Mouse (Mus musculus) thymus, postnatal 14 days (tissue): ENCODE results near the gene Dusp2.
"Not testable (repeated sequence)": the region's sequence is repeated elsewhere in the genome, so short reads cannot be mapped to it uniquely, and the experiment has no call there.

Experiments
- DNase-seq: peaks from one replicate; pipeline ENCODE4 v3.0.0; 2021

The Dusp2 gene

DNA sequence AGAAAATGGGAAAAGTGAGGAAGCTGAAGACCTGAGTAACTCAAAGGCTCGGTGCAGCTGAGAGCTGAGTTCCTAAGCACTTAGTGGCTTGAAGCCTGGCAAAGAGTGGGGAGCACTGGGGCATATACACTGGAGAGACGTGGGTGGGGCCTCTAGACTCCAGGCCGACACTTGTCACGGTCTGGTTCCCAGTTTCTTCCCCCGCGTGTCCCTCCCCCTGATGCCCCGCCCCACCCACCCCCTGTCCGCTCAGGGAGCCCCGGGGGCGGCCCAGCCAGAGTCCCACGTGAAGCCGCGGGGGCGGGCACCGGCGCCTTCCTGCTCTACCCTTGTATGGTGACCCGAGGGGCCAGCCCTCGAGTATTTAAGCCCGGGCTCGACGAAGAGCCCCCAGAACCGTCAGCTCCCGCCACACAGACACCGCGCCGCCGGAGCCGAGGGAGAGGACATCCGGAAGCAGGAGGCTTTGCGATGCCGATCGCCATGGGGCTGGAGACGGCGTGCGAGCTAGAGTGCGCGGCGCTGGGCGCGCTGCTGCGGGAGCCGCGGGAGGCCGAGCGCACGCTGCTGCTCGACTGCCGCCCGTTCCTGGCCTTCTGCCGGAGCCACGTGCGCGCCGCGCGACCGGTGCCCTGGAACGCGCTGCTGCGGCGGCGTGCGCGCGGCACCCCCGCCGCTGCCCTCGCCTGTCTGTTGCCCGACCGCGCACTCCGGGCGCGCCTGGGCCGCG is at the start of gene Dusp2:
TSS of gene Dusp2 (plus strand) at position 393 of the 730 bp plus-strand sequence.
- peak; percentile 99 for DNase-seq

DNA sequence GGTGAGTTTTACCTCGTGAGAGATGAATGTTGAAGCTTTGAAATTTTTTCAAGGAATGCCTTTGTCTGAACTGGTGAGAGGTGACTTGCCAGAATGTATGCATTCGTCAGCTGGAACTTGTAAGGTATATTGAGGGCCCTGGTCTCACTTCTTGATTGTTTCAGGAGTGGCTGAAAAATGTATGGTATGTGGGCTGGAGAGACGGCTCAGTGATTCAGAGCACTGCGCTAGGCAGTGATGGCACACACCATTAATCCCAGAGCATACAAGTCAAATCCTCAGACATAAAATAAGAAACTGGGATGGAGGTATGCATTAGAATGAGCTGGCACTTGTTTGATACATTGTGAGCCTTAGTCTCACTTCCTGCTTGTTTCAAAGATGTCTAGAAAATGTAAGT is 43.7 kb upstream of the Dusp2 start:
- no peak for DNase-seq

DNA sequence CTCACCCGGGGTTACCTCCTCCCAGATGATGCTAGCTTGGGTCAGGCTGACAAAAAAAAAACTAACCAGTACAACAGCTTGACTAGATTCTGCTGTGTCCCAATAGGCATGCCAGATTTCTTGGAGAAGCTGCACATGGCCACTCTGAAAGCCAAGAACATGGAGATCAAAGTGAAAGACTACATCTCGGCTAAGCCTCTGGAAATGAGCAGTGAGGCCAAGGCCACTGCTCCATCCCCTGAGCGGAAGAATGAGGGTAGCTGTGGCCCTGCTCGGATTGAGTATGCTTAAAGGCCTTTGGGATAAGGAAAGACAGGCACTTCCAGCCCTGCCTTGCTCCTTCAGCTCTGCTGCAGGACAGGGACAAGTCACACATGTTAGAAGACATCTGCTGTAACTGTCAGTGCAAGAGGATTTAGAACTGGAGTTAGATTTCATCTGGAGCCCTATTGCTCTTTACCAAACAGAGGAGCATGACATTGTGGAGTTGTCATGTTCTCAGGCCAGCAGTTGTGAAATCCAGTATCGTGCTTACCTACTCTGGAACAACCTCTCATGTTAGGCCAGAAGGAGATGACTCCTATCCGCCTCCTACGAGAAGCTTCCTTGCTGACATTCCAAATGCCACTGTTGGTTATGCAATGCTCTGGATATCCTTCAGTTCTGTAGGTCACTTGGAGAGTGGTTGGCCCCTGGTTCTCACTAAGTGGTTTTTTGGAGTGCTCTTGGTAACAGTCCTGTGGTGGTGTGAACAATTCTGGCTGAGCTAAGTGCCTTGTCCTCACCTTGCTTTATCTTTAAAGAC is 38.8 kb upstream of the Dusp2 start:
- DNase-seq, result no peak

DNA sequence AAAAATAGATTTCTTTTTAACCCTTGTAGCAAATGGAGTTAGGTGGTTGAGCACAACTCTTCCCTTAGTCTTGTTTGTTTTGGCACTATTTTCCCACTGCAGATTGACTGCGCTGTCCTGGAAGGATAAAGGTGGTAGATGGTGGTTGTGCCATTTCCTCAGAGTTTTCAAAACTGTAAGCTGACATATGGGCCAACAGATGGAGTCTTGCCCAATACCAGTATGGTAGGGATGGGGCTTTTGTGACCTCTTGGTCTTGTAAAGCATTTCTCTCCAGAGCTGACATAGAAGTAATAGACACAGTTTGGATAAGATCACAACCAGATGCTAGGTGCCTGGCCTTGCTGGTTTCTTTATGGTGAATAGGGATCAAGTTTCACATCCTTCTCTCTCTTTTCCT is 37.9 kb upstream of the Dusp2 start:
- DNase-seq, result no peak

DNA sequence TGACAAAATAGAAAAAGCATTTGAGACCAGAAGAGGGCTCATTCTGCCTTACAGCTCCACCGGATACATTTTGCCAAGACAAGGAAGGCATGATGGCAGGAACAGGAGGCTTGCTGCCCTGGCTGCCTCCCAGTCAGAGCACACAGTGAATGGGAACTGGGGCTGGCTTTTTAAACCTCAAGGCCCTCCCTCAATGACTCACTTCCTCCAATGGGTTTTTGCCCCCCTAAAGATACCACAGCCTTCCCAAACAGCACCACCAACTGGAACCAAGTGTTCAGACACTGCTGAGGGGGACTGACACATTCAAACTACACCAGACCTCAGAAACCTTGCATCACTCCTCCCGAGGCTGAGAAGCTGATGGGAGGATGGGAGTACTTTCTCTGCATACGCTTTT is 35.3 kb upstream of the Dusp2 start:
- no peak for DNase-seq

DNA sequence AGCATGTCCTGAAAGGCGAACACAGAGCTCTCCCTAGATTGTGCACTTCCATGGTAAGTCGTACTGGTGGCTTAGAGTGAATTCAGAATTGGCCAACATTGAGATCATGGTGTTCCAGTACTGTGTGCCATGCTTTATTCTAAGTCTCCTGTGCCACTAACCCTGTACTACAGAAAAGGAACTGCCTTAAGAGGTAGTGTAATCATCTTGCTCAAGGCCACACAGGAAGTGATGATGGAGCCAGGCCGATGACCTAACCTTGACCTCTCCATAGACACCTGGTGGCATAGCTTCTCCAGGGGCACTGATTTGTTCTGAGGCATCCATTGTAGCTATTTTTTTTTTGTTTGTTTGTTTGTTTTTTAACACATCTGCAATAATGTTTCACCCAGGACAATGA is 34.1 kb upstream of the Dusp2 start:
- no peak for DNase-seq

DNA sequence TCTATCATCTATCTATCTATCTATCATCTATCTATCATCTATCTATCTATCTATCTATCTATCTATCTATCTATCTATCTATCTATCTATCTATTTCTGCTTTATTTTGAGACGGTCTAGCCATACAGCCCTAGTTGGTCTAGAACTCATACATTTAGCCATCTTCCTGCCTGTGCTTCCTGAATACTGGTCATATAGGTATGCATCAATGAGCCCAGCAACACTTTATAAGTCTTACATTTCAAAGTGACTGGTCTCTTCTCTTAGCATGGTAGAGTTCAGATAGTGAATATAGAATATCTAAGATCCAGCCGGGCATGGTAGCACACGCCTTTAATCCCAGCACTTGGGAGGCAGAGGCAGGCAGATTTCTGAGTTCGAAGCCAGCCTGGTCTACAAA is 31.8 kb upstream of the Dusp2 start:
- DNase-seq, result not testable (repeated sequence)

DNA sequence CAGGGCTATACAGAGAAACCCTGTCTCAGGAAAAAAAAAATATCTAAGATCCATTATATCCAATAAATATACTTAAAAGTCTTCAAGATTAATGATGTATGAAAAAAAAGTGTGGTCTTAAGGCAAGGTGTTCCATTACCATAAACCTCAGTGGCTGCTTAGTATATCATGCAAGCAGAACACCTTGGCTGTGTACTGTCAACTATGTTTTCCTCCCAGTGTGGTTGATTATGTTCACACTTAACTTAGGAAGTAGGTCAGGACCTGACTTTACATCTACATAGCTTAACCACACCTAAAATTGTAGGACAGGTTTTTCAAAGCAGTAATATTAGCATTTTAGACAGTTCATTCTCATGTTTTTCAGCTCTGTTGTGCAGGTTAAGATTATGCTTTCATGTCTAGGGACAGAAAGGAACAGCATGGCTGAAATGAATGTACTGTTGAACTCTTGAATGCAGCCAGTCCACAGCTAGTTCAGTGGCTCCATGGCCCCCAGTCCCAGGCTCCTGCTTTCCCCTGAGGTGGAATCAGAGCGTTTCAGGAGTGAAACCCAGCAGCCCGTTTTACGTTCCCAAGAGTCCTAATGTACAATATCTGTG is 31.2 kb upstream of the Dusp2 start:
- DNase-seq, result no peak

DNA sequence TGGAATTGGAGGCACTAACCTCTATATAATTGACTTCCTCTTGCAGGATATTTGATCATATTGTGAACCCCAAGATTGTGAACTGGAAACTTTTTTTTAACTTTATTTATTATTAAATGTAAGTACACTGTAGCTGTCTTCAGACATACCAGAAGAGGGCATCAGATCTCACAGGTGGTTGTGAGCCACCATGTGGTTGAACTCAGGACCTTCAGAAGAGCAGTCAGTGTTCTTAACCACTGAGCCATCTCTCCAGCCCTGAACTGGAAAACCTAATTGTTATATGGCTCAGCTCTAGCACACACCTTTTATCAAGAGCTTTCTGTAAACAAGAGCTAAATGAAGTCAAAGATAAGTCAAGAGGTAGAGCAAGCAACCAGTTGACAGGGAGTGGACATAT is 29.8 kb upstream of the Dusp2 start:
- no peak for DNase-seq

DNA sequence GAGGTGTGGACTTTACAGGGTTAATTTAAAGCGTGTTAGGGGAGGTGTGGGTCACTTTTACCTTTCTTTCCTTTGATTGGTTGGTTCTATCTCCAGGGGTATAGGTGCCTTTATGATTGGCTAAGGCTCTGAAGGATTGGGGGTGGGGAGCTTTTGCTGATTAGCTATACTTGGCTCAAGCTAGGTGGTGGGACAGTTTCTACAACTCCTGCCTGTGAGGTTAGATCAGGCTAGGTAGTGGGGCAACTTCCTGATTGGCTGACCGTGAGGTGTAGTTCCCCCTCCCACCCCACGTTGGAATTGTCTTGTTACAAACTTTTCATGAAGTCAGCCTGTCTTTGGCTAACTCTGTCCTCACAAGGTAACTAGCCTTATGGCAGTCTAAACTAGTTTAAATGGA is 28.8 kb upstream of the Dusp2 start:
- no peak for DNase-seq

DNA sequence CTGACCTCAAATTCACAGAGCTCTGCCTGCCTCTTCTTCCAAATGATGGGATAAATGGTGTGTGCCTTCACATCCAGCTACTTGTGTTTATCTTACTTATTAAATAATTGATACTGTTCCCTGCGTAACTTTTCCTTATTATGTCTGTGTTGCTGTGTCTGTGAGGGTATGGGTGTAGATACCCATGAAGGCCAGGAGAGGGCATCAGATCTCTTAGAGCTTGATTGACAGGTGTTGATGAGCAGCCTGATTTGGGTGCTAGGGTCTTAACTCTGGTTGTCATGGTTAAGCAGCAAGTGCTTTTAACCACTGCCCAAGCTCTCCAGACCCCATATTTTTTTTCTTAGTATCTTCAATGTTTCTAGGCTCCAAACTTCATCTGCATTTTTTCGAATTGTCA is 27.3 kb upstream of the Dusp2 start:
- DNase-seq, result peak; percentile 53

DNA sequence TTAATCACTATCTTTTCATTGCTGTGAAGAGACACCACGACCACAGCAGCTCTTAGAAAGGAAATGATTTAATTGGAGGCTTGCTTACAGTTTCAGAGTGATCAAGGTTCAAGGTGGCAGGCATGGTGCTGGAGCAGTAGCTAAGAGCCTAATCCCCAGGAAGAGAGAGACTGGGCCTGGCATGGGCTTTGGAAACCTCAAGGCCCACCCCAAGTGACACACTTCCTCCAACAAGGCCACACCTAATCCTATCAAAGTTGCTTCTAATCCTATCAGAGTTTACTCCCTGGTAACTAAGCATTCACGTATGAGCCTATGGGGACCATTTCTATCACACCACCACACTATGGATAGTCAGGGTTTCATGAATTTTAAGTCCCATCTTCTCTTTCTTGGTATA is 25.7 kb upstream of the Dusp2 start:
- DNase-seq, result no peak

DNA sequence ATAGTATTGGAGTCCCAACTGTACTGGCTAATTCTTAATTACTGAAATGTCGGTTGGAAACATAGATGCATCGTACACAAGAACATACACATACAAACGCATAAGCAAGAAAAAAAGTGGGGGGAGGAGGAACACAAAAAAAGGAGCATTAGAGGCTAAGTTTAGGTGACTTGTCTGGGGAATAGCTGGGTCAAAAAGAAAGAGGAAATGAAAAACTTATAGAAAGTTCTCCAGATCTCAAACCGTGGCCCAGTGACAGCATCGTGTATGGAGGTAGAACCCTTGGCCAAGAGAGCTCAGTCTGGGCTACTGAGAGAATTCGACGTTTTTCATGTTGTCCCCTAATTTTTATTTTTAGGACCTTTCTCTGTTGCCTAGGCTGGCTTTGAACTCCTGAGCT is 25.3 kb upstream of the Dusp2 start:
- no peak for DNase-seq

DNA sequence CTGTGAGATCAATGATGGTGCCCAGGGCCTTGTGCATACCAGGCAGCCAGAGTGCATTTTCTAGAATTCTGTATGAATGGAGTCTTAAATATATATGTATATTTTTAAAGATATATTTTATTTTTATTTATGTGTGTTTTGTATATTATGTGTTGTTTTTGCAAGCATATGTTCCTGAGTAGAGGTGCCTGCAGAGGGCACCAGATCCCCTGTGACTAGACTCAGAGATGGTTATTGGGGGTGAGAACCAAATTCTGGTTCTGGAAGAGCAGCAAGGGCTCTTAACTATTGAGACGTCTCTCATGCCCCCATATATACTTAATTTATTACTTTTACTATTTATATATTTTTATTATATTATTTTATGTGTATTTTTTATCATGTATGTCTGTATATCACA is 24.8 kb upstream of the Dusp2 start:
- peak; percentile 54 for DNase-seq

DNA sequence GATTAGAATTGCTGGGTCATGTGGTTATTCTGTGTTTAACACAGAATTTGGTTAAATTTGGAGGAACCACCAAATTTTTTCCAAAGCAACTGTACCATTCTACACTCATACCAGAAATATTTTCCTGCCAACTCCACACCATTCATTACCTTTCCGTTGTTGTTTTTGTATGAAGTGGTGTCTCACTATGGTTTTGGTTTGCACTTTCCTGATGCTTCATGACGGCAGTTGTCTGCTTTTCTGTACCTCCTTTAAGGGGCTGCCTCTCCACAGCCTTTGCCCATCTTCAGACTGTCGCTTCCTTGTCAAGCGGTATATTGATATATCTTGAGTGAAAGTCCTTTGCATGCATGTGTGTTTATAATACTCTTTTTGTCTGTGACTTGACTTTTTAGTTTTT is 23.2 kb upstream of the Dusp2 start:
- no peak for DNase-seq

DNA sequence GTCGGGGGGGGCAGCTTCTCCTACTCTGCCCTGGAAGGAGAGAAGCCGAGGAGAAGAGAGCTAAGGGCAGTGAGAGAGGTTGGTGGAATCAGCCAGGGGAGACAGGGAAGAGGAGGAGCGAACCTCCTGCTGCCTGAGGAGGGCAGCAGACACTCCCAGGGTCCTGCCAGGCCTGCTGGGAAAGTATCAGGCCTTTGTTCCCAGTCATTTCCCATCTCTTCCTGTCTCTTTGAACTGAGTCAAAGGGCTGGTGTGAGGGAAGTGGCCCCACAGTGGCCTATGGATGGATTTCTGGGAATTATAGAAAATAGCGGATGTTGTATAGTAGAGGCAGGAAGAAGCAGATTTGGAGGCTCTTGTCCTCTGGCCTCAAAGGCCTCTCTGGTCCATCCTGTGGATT is 22.1 kb upstream of the Dusp2 start:
- peak; percentile 47 for DNase-seq

DNA sequence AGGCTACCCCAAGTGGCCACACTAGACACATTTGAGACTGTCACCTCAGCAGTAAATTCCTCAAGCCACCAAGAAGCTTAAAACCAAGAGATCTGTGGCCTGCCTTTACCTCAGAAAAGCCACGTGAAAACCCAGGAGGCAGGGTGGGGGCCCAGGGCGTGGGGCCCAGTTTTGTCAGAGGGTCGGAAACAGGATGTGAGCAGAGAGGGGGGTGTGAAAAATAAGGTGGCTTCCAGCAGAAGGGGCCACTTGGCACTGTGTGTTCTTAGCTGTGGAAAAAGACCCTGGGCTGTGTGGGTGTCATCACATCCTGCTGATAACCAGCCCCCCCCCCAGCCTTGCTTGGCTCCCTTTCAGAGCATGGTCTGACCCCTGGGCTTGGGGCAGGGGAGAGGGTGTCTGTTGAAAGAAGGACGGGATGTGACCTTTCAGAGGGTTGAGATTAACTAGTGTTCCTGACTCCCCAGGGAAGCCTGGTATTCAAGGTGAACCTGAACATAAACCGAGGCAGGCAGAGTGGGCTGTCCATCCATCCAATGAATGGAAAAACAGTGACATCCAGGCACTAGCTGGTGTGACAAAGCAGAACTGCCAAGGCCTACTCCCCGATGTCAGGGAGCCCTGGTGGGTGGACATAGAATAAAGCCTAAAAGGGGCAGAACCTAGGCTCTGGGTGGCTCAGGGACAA is 21.3 kb upstream of the Dusp2 start:
- peak; percentile 91 for DNase-seq

DNA sequence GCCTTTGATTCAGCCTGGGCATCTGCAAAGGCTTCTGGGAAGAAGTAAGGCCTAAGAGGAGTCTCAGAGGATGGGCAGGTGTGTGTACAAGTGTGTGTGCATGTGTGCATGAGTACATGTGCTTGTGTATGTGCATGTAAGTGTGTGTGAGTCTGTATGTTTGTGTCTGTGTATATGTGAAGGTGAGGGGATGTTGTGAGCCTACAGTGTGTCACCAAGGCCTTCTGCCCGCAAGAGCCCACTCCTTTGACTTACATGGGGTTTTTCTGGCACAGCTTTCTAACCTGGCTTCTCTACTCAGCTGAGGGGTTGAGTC is 20.8 kb upstream of the Dusp2 start:
- DNase-seq, result no peak

DNA sequence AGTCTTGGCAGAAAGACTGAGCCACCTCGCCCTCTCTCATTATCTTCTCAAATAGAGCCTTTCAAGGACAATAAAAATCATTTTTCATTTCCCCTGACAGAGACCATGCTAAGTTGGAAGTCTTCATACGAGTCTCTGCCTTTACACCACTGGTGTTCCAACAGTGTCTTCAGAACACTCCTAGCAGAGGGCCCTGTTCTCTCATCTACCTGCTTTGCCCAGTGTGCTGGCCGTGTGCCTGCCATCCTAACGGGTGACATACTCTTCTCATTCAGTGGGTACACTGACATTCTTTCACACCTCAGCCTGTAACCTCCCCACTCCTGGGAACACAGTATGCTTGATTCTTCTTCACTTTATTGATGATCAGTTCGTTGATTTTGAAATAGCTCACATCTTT is 19.5 kb upstream of the Dusp2 start:
- DNase-seq, result no peak

DNA sequence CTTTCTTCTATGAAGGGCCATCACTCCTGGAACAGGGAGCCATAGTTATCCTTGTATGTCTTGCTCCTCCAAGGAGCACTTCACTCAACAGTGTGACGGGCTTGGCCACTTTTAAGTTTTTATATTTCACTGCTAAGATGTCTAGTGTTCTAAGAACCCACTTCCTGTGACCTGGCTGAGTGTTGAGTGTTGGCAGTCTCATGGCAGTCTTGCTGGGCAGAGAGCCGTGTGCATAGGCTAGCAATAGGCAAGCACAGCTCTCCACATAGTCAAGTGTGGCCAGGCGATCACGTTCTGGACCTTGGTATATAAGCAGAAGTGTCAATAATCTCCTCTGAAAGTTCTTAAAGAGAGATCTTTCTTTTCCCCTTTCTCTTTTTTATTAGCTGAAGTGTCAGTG is 17.8 kb upstream of the Dusp2 start:
- DNase-seq, result peak; percentile 59

DNA sequence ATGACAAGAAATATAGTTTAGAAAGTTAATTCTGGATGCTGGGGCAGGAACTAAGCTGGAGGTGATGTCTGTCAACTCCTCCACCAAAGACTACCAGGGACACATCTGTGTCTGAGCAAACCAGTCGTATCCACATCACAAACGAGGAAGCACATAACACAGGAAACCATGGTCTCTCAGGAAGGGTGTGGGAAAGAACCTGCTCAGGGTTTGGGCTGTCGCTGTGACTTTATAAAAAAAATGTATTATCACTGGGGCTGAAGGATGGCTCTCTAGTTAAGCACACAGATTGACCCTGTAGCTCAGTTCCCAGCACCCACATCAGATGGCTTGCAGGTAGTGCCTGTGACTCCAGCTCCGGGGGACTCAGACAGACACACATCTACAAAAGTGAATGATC is 16.9 kb upstream of the Dusp2 start:
- DNase-seq, result peak; percentile 43

DNA sequence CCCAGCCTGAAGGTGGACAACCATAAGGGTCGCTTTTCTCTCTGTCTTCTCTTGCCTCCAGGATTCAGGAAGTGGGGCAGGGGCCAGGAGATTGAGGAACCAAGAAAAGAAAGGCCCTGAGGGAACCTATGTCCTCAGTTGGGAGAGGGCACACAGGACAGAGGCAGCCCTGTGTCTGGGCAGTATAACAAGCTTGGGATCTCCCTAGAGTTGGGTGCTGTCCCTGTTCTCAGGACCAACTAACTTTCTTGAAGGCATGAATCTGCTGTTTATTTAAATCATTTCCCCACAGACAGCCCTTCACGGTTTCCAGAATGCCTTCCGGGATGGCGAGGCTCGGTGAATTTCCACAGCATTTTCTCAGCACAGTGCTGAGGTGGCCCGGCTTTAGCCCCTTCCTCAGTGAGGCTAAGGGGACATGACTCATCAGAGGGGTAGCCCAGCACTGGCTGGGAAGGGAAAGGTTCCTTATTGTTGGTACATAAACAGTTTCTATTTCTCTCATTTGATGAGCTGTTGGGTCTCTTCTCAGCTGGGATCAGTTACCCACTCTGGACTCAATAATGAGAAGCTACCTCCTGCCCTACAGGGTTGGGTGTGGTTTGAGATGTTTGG is 13.2 kb upstream of the Dusp2 start:
- no peak for DNase-seq

DNA sequence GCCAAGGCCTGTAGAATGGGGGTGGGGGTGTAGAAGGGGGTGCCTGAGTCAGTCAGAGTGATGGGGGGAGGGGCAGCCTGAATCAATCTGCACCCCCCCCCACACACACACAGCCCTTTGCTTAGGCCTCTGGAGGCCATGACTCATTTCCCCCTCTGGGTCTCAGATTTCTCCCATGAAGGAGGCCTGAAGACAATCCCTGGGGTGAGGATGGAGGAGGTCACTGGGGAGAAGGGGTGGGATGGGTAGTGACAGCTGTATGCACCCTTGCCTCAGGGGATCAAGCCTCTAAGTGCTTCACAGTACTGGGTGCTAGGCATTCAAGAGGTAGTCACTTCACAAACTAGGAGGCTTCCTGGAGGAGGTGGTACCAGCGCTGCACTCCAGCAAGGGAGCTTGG is 12.3 kb upstream of the Dusp2 start:
- peak; percentile 21 for DNase-seq
